Mouse (Mus musculus): ENCODE results near the gene Rps9. TPM values are rescaled to one million over a fixed set of nuclear protein-coding genes. Genes with fewer than 3 reads are reported as not detected.
"Not testable (repeated sequence)": the region's sequence is repeated elsewhere in the genome, so short reads cannot be mapped to it uniquely, and the experiment has no call there.

Gene Rps9
- polyA plus RNA-seq, 1 experiment from 2014 or later, result 1,380 TPM

GRCm38 (mm10) chr7:3720268-3720667 is 16.5 kb downstream of the Rps9 start, which contains the start of gene Pirb:
Gene Pirb, minus strand, starts transcription at chr7:3720391.
- 14% methylated on average over 1 of the region's 3 CpGs for WGBS
- H3K4me2 ChIP-seq; H3K36me3 ChIP-seq; H3K4me3 ChIP-seq; H3K9ac ChIP-seq; H3K9me3 ChIP-seq; H3K4me1 ChIP-seq; H3K27ac ChIP-seq; ATAC-seq (ENCODE audit: borderline replicate concordance, extremely low read depth, low FRiP score, low TSS enrichment); H3K27me3 ChIP-seq: not testable (repeated sequence)

GRCm38 (mm10) chr7:3725459-3725858 is 21.7 kb downstream of the Rps9 start:
- not testable (repeated sequence) for ATAC-seq (ENCODE audit: borderline replicate concordance, extremely low read depth, low FRiP score, low TSS enrichment); H3K4me1 ChIP-seq; H3K27ac ChIP-seq; H3K9ac ChIP-seq; H3K9me3 ChIP-seq; H3K4me2 ChIP-seq; H3K27me3 ChIP-seq; H3K36me3 ChIP-seq; H3K4me3 ChIP-seq

GRCm38 (mm10) chr7:3732675-3733074 is 28.9 kb downstream of the Rps9 start:
- H3K9ac ChIP-seq; H3K27ac ChIP-seq; H3K27me3 ChIP-seq; ATAC-seq (ENCODE audit: borderline replicate concordance, extremely low read depth, low FRiP score, low TSS enrichment); H3K4me1 ChIP-seq; H3K4me3 ChIP-seq; H3K9me3 ChIP-seq; H3K4me2 ChIP-seq; H3K36me3 ChIP-seq: not testable (repeated sequence)
- no CpG with 5 or more reads among the region's 1 CpGs for WGBS

Small RNAs within 50 kb of the gene (microRNA-seq; reads per million reads assigned to microRNA genes)
- gene Mir3572, result 2.0 reads per million, percentile 5 among the genes with 10 or more reads in this experiment

Other genes starting within 250 kb of the Rps9 start
- gene Tarm1, start 201.4 kb upstream of the Rps9 start, polyA plus RNA-seq (2015; fragmentation: Nextera tagmentation; extraction: Ambion mirVana), result 0.10 TPM in 1 of 2 replicates, not detected in the other
- 0.10 TPM in 1 of 2 replicates, not detected in the other for gene Oscar, start 87.8 kb upstream of the Rps9 start, polyA plus RNA-seq (2015; fragmentation: Nextera tagmentation; extraction: Ambion mirVana)
- 479 and 491 TPM in 2 replicates for gene Ndufa3, start 86.6 kb upstream of the Rps9 start, polyA plus RNA-seq (2015; fragmentation: Nextera tagmentation; extraction: Ambion mirVana)
- 27.6 and 29.5 TPM in 2 replicates for gene Tfpt, start 74.1 kb upstream of the Rps9 start, polyA plus RNA-seq (2015; fragmentation: Nextera tagmentation; extraction: Ambion mirVana)
- gene Prpf31, start 74.0 kb upstream of the Rps9 start, polyA plus RNA-seq (2015; fragmentation: Nextera tagmentation; extraction: Ambion mirVana), result 104 and 105 TPM in 2 replicates
- 51.4 TPM in 2 replicates for gene Cnot3, start 58.7 kb upstream of the Rps9 start, polyA plus RNA-seq (2015; fragmentation: Nextera tagmentation; extraction: Ambion mirVana)
- gene Leng1, start 38.2 kb upstream of the Rps9 start, polyA plus RNA-seq (2015; fragmentation: Nextera tagmentation; extraction: Ambion mirVana), result 15.0 and 15.8 TPM in 2 replicates
- gene Tmc4, start 26.4 kb upstream of the Rps9 start, polyA plus RNA-seq (2015; fragmentation: Nextera tagmentation; extraction: Ambion mirVana), result 21.7 and 25.5 TPM in 2 replicates
- 296 and 312 TPM in 2 replicates for gene Tsen34, start 11.1 kb upstream of the Rps9 start, polyA plus RNA-seq (2015; fragmentation: Nextera tagmentation; extraction: Ambion mirVana)
- 49.8 and 51.4 TPM in 2 replicates for gene Mboat7, start 10.5 kb upstream of the Rps9 start, polyA plus RNA-seq (2015; fragmentation: Nextera tagmentation; extraction: Ambion mirVana)
- 0.72 and 1.4 TPM in 2 replicates for gene Pirb, start 16.4 kb downstream of the Rps9 start, polyA plus RNA-seq (2015; fragmentation: Nextera tagmentation; extraction: Ambion mirVana)
- not detected in 2 replicates for gene Gm15448, start 121.7 kb downstream of the Rps9 start, polyA plus RNA-seq (2015; fragmentation: Nextera tagmentation; extraction: Ambion mirVana)
- 0.50 and 0.65 TPM in 2 replicates for gene Pira2, start 141.1 kb downstream of the Rps9 start, polyA plus RNA-seq (2015; fragmentation: Nextera tagmentation; extraction: Ambion mirVana)
- gene Gm14548, start 194.1 kb downstream of the Rps9 start, polyA plus RNA-seq (2015; fragmentation: Nextera tagmentation; extraction: Ambion mirVana), result 0.36 and 0.42 TPM in 2 replicates
- 0.33 and 0.39 TPM in 2 replicates for gene Lilra6, start 211.5 kb downstream of the Rps9 start, polyA plus RNA-seq (2015; fragmentation: Nextera tagmentation; extraction: Ambion mirVana)

Measured in lung, embryonic 15.5 days (tissue).